Comparison of ENCODE assay signal across 11 mouse cellular contexts in the genomic region with DNA sequence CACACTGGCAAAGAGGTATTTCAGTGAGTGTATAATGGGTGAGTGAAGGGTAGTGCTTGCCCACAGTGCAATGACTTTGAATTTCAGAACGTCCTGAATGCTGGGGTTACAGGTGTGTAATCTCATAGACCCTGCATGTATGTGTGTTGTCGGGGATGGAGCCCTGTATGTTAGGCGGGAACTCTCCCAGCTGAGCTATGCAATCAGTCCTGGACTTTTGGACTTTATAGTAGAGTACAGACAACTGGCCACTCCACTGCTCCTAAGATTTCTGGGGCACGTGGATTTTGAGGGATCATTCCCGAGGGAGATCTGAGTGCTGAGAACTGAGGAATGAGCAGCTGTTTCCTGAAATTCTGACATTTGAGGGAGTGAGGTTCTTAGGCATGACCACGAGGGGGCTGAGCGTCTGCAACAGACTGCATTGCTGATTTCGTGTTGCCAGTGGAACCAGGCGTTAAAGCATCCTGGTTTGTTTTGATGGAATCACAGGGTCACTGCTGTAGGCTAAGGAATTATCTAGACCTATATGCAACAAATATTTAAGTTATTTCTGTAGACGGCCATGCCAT. TPM values are rescaled to one million over a fixed set of nuclear protein-coding genes. Genes with fewer than 3 reads are reported as not detected.
A peak's percentile ranks its signal among the peaks of the same experiment; 100 is the strongest.
DNase-seq lines count a peak whose midpoint lies in the region; ATAC-seq and TF ChIP-seq lines count a peak whose summit lies in the region.
"Had no signal": no experiment of that assay in that cellular context is flagged by ENCODE, and none has a peak within 500 bp of the region (broad histone marks: within the 10 kb centered on the region; RNA-seq: fewer than 3 reads in every experiment).

No protein-coding gene starts in this region.

- no peak overlapping the region for H3K4me2 ChIP-seq in kidney, embryonic 16.5 days (replicated peaks; ENCODE audit: low read depth, low read length)
- H3K4me2 ChIP-seq in neural tube, embryonic 11.5 days (ENCODE audit: low read depth), result no peak overlapping the region
- H3K4me2 ChIP-seq in neural tube, embryonic 15.5 days, result no peak overlapping the region
- H3K4me2 ChIP-seq: limb, embryonic 13.5 days; neural tube, embryonic 12.5 days had no signal

- TF ChIP-seq POLR2A in small intestine, adult 2 months (IDR thresholded peaks at IDR 0.05; ENCODE audit: low read depth, low read length), result no peak

- TF ChIP-seq CTCF in small intestine, adult 2 months (IDR thresholded peaks at IDR 0.05; ENCODE audit: extremely low read depth, insufficient read length, insufficient replicate concordance, low read depth, low read length), result peak; percentile 19; the same call in 1 of the 2 replicates

- H3K36me3 ChIP-seq in kidney, embryonic 16.5 days (ENCODE audit: insufficient read depth, low read length), result no peaks in the 10 kb centered on the region
- no peaks in the 10 kb centered on the region for H3K36me3 ChIP-seq in neural tube, embryonic 11.5 days (ENCODE audit: control insufficient read depth, insufficient read depth, low read length)
- no peaks in the 10 kb centered on the region for H3K36me3 ChIP-seq in neural tube, embryonic 15.5 days
- H3K36me3 ChIP-seq in small intestine, adult 2 months (ENCODE audit: control insufficient read depth, insufficient read depth, low read length), result no peaks in the 10 kb centered on the region
- H3K36me3 ChIP-seq: limb, embryonic 13.5 days; neural tube, embryonic 12.5 days had no signal

- 48% methylated on average over 10 of the region's 10 CpGs for WGBS in kidney, embryonic 16.5 days
- WGBS in neural tube, embryonic 11.5 days, result 58% methylated on average over 10 of the region's 10 CpGs
- 64% methylated on average over 10 of the region's 10 CpGs for WGBS in neural tube, embryonic 15.5 days
- WGBS in small intestine, adult 2 months, result 16% methylated on average over 10 of the region's 10 CpGs

- H3K9me3 ChIP-seq in kidney, embryonic 16.5 days (ENCODE audit: low read length), result no peaks in the 10 kb centered on the region
- no peaks in the 10 kb centered on the region for H3K9me3 ChIP-seq in neural tube, embryonic 11.5 days (ENCODE audit: control insufficient read depth, low read length)
- no peaks in the 10 kb centered on the region for H3K9me3 ChIP-seq in neural tube, embryonic 15.5 days (replicated peaks)
- H3K9me3 ChIP-seq: limb, embryonic 13.5 days; neural tube, embryonic 12.5 days had no signal

- H3K4me1 ChIP-seq in kidney, embryonic 16.5 days (ENCODE audit: insufficient read depth, low read length), result no peaks in the 10 kb centered on the region
- no peaks in the 10 kb centered on the region for H3K4me1 ChIP-seq in neural tube, embryonic 11.5 days (ENCODE audit: control insufficient read depth, insufficient read depth, low read length)
- peaks cover 9% of the 10 kb centered on the region; the same call in 1 of the 2 replicates for H3K4me1 ChIP-seq in neural tube, embryonic 15.5 days
- H3K4me1 ChIP-seq in small intestine, adult 2 months (ENCODE audit: control insufficient read depth, insufficient read depth, insufficient read length, low read length), result no peaks in the 10 kb centered on the region
- H3K4me1 ChIP-seq: neural tube, embryonic 12.5 days had no signal

- peak; percentile 23; the same call in 1 of the 2 replicates for ATAC-seq in kidney, embryonic 16.5 days (ENCODE audit: low FRiP score, low TSS enrichment)
- no peak for ATAC-seq in neural tube, embryonic 11.5 days (ENCODE audit: insufficient read depth, low FRiP score, low TSS enrichment)
- ATAC-seq in neural tube, embryonic 15.5 days (ENCODE audit: low FRiP score), result no peak

- no peak overlapping the region for H3K4me3 ChIP-seq in kidney, embryonic 16.5 days (ENCODE audit: low read length)
- no peak overlapping the region for H3K4me3 ChIP-seq in neural tube, embryonic 11.5 days (ENCODE audit: low read depth, low read length)
- H3K4me3 ChIP-seq in neural tube, embryonic 15.5 days (replicated peaks), result no peak overlapping the region
- H3K4me3 ChIP-seq in small intestine, adult 2 months (ENCODE audit: low read depth, low read length), result no peak overlapping the region
- H3K4me3 ChIP-seq: limb, embryonic 13.5 days; neural tube, embryonic 12.5 days had no signal

- H3K27ac ChIP-seq in kidney, embryonic 16.5 days (ENCODE audit: low read length), result no peak overlapping the region
- H3K27ac ChIP-seq in neural tube, embryonic 11.5 days (ENCODE audit: low read depth, low read length), result no peak overlapping the region
- H3K27ac ChIP-seq in neural tube, embryonic 15.5 days (replicated peaks), result no peak overlapping the region
- H3K27ac ChIP-seq in small intestine, adult 2 months (ENCODE audit: insufficient read depth, low read depth, low read length), result no peak overlapping the region
- H3K27ac ChIP-seq: limb, embryonic 13.5 days; neural tube, embryonic 12.5 days had no signal

- H3K27me3 ChIP-seq in kidney, embryonic 16.5 days (ENCODE audit: insufficient read depth, low read length), result no peaks in the 10 kb centered on the region
- no peaks in the 10 kb centered on the region for H3K27me3 ChIP-seq in neural tube, embryonic 11.5 days (ENCODE audit: control insufficient read depth, insufficient read depth, low read length)
- no peaks in the 10 kb centered on the region for H3K27me3 ChIP-seq in neural tube, embryonic 15.5 days (replicated peaks)
- H3K27me3 ChIP-seq in small intestine, adult 2 months (ENCODE audit: control insufficient read depth, insufficient read depth, low read length), result no peaks in the 10 kb centered on the region
- H3K27me3 ChIP-seq: limb, embryonic 13.5 days; neural tube, embryonic 12.5 days had no signal

- intact Hi-C loops in gastrocnemius, postnatal 36 days (cut with DNase I), result no loop called here

- H3K9ac ChIP-seq in kidney, embryonic 16.5 days (replicated peaks; ENCODE audit: low read length), result no peak overlapping the region
- no peak overlapping the region for H3K9ac ChIP-seq in neural tube, embryonic 11.5 days (ENCODE audit: low read length)
- H3K9ac ChIP-seq in neural tube, embryonic 15.5 days (replicated peaks), result no peak overlapping the region
- H3K9ac ChIP-seq: limb, embryonic 13.5 days; neural tube, embryonic 12.5 days had no signal

- peak; percentile 16 for DNase-seq in adrenal gland, postnatal 14 days
- no peak for DNase-seq in adrenal gland, adult 18-20 months (ENCODE audit: low spot score in 2 of 2)
- no peak for DNase-seq in kidney, adult 18-20 months
- peak; percentile 39 for DNase-seq in neural tube, embryonic 11.5 days (ENCODE audit: low spot score)
- DNase-seq in gastrocnemius, postnatal 36 days, result no peak
- DNase-seq: gastrocnemius, postnatal 25 days had no signal

RNA-seq across cellular contexts. Expression of gene Col25a1, which starts 1.6 kb away (rescaled TPM):
- 4.2 and 5.0 TPM in 2 replicates for total RNA-seq in adrenal gland, postnatal 14 days (2021)
- total RNA-seq in adrenal gland, adult 18-20 months (2021), result 1 to 10 TPM; 1.5 to 5.6 TPM
- polyA plus RNA-seq in kidney, embryonic 16.5 days (2015; fragmentation: Nextera tagmentation; extraction: Ambion mirVana), result 4.2 and 4.9 TPM in 2 replicates
- 7.2 and 10.0 TPM in 2 replicates for polyA plus RNA-seq in neural tube, embryonic 11.5 days (2014; fragmentation: Nextera tagmentation; extraction: Ambion mirVana)
- polyA plus RNA-seq in neural tube, embryonic 15.5 days (2015; fragmentation: Nextera tagmentation; extraction: Ambion mirVana), result 5.2 and 6.9 TPM in 2 replicates
- polyA plus RNA-seq in small intestine, adult 2 months (2012; rRNA removed), result 0.04 TPM in 1 of 2 replicates, not detected in the other
- under 1 TPM; 0.22 to 0.28 TPM for total RNA-seq in gastrocnemius, postnatal 36 days (2021)

Comparison
In these comparisons a context has a peak if more than half of its experiments do, and no peak if none do; other contexts are left out.
1. DNase-seq: peak in adrenal gland, postnatal 14 days (single experiment) and neural tube, embryonic 11.5 days (single experiment); none in adrenal gland, adult 18-20 months (0 of 2), kidney, adult 18-20 months (single experiment) and gastrocnemius, postnatal 36 days (0 of 2).